Mouse (Mus musculus) heart, adult 9 months (tissue): ENCODE data around the gene Tmem273.
A peak's percentile ranks its signal among the peaks of the same experiment; 100 is the strongest.

Experiments
- DNase-seq, 2 experiments: peaks; one replicate each; pipeline ENCODE4 v3.0.0; 2022; ENCODE audit warnings: low spot score in 2 of 2

Tmem273 gene

GRCm38 (mm10) chr14:32859831-32860569 lies 74.2 kb downstream of the Tmem273 start:
- DNase-seq: no peak

GRCm38 (mm10) chr14:32861149-32861581 lies 75.4 kb downstream of the Tmem273 start:
- DNase-seq: peak; percentile 70 to 77

- DNase-seq: no peak
Measured at GRCm38 (mm10) chr14:32861656-32862055, 75.9 kb downstream of the Tmem273 start.

GRCm38 (mm10) chr14:32865331-32865730 lies 79.6 kb downstream of the Tmem273 start:
- no peak for DNase-seq
